Mouse (Mus musculus) cerebellum, adult 9-10 months (tissue): ENCODE data around the gene Aplp2.
"Not testable (repeated sequence)": the region's sequence is repeated elsewhere in the genome, so short reads cannot be mapped to it uniquely, and the experiment has no call there.

ENCODE experiments used
- DNase-seq: peaks from one replicate; pipeline ENCODE4 v3.0.0; 2022

Aplp2 gene

GRCm38 (mm10) chr9:31176379-31177130, 35.1 kb downstream of the Aplp2 start:
- peak; percentile 86 for DNase-seq

DNA sequence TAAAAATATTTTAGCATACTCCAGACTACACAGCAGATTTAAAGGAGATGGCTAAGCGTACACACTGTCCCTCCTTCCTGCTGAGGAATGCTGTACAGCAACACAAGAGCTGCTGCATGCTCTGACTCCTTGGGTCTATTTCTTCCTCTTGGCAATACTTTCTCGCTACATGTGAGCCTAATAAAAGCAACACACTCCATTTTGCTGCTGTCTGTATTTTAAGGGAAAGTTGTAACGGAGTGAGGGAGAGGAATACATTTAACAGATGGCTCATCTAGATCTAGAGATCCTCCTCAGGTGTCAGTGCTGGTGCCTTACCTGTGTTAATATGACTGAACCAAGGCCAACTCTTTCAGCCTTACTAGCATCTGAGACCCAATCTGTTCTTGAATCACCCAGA, 35.6 kb downstream of the Aplp2 start:
- no peak for DNase-seq

DNA sequence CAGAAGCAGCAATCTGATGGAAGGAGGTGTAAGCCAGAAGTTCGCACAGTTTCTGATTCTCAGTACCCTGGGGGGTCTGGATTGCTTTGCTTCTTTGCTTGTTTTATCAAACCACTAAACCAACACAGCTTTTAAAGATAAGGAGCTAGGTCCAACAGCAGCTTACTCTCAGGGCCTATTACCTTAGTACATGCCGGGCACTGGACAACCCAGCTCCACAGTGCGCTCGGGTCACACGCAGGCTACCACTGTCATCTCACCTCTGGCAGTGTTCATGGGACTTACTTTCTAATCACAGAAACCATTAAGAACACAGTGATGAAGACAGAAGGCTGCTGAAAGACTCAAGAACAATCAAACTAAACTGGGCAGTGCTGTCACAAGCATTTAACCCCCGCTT, 36.3 kb downstream of the Aplp2 start:
- DNase-seq = no peak

DNA sequence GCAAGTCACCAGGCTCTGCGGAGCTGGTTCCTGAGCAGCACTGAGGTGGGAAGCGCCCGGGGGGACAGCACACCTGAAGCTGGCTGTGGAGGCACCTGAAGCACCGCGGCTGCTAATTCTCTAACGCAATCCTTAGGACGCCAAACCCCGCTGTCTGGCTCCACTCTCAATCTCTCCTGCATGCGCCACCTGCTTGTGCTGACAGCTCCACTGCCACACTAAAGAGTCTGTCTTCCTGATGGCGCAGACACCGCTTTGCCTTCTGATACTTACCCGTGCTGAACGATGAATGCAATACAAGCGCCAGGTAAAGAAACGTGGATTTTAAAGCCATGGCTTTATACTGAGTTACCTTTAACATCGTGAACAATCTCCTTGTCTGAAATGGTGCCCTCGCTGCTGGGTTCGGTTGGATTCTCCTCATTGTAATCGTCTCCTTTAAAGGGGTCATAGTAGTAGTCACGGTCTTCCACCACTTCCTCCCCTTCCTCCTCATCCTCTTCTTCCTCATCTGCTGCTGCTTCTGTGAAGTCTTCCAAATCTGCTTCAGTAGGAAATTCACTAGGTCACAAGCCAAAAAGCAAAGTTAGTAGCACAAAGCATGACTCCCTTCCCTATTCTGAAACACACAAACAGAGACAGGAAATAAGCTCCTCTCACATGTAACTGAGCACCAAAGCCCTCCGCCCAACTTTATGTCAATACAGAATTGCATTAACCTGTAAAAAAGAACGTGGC, 43.1 kb downstream of the Aplp2 start:
- no peak for DNase-seq

DNA sequence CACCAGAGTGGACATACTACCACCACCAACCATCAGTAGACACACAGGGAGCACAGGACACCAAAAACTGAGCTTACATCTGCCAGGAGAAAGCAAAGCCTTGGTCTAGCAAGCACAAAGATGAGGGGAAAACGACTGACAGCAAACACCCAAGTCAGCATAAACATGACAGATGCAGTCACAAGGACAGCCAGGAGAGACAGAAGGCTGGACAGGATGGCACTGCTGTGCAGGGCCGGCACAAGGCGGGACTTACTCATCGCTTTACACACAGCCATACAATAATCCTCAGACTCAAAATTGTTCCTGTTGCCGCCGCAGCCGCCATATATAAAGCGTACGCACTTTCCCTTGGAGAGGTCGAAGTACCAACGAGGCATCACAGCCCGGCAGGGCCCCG, 44.3 kb downstream of the Aplp2 start:
- peak; percentile 54 for DNase-seq

DNA sequence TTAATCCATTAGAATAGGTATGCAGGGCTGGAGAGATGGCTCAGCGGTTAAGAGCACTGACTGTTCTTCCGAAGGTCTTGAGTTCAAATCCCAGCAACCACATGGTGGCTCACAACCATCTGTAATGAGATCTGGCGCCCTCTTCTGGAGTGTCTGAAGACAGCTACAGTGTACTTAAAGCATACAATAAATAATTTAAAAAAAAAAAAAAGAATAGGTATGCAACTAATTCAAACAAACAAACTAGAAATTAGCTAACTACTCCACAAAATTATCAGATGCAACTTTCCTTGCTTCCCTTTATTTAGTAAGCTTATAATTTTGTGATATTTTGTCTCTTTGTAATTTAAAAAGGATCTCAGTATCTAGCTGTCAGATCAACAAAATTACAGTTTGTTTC, 46.1 kb downstream of the Aplp2 start:
- not testable (repeated sequence) for DNase-seq

GRCm38 (mm10) chr9:31163327-31163726, 48.3 kb downstream of the Aplp2 start:
- no peak for DNase-seq

GRCm38 (mm10) chr9:31162911-31163310, 48.7 kb downstream of the Aplp2 start:
- no peak for DNase-seq

DNA sequence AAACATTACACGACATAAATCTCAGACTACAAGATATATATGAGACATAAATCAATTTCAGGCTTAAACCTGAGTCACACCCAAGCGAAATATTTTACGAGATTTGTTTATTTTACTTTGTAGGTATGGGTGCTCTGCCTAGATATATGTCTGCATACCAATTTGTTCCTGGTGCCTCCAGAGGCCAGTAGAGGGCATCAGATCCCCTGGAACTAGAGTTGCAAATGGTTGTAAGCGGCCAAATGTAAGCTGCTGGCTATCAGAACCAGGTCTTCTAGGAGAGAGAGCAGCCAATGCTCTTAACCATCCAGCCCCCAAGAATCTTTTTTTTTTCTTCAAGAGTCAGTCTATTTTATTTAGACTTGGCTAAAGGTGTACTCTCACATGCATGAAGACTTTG, 51.7 kb downstream of the Aplp2 start:
- DNase-seq = no peak

DNA sequence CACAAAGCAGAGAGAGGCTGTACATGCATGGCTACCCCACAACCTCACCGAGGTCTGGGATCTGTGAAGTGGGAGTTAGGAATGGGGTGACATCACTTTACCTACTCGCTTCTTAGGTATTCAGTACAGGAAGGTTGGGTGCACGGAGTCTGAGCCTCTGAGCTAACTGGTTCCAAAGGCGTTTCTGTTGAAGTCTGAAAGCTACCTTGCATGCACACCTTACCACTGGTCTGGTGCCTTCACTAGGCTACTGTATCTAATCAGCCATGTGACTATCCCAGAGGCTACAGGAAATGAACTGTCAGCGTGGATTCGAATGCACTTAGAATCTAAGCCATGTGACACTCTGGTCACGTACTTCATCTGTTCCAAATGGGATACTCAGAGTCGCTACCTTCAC, 55.0 kb downstream of the Aplp2 start:
- no peak for DNase-seq

- peak; percentile 58 for DNase-seq
Measured at GRCm38 (mm10) chr9:31151050-31151449, 60.6 kb downstream of the Aplp2 start.

GRCm38 (mm10) chr9:31148135-31148534, 63.5 kb downstream of the Aplp2 start:
- DNase-seq = no peak

GRCm38 (mm10) chr9:31145272-31145925, 66.2 kb downstream of the Aplp2 start:
- no peak for DNase-seq

DNA sequence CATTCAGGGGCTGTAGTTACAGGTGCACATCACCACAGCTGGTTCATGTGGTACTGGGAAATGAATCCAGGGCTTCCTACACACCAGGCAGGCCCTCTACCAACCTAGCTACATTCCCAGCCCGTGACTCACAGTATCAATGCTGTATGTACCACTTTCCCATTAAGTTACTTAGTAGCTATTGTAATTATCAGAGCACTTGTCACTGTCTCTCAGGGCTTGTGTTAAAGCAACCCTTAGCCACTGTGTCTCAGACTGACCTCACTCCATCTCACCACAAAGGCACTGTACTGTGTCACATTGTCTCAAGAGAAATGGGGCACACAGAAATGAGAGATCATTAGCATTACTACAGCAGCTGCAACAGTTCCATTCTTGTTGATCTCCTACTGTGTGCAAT, 68.7 kb downstream of the Aplp2 start:
- DNase-seq = no peak

- DNase-seq = no peak
Measured at GRCm38 (mm10) chr9:31133131-31133530, 78.5 kb downstream of the Aplp2 start.

GRCm38 (mm10) chr9:31131205-31131968, 80.2 kb downstream of the Aplp2 start, which contains the start of gene St14:
TSS of gene St14 (minus strand) at chr9:31131853.
- no peak for DNase-seq

DNA sequence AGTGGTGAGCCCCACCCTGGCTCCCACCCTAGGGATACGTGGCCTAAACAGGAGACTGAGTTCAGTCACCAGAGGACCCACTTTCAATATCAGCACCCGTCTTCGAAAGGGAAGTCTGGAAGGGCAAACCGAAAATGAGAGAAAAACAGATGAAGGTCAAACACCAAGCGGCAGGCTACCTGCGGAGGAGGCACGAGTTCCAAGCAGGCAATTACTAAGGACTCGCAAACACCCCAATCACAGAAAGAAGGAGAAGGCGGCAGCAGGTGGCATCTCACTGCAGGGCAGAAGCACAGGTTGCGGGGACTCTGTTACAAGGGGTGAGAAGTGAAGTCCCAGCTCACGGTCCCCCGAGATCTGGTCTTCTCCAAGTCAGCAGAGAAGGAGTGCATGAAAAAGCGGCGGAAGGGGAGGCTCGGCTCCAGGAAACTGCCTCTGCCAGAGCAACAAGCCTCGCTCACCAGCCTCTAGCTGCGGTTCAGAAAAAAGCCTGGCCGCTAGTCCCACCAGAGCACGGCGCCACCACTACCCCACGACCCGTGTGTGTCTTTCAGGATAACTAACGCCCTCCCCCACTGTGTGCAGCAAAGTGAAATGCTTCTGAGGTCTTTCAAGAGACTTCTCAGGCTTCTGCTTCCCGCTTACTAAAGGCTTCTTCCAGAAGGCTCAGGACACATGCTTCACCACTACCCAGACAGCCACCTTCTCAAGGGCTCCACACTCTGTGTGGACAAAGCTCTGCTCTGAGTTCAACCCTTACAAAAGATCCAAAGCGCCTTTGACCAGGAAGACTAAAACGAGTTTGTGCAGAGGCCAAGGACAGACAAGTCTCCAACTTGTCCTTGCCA, 81.0 kb downstream of the Aplp2 start:
- DNase-seq = no peak

DNA sequence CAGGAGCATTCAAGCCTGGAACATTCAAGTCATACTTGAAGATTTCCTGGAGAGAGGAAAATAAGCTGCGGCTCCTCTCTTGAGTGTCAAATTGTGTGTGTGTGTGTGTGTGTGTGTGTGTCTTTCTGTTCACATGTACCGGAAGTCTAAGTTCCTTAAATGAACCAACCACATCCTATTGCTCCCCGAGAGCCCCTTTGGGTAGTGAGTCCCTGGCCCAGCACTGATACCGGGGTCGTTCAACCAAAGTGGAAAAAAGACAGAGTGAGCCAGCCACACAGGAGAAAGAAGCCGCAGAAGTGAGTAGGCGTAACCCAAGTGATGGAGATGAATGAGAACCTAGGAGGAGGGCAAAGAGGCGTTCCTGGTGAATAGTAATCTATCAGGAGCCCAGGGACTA, 81.7 kb downstream of the Aplp2 start:
- DNase-seq = no peak

DNA sequence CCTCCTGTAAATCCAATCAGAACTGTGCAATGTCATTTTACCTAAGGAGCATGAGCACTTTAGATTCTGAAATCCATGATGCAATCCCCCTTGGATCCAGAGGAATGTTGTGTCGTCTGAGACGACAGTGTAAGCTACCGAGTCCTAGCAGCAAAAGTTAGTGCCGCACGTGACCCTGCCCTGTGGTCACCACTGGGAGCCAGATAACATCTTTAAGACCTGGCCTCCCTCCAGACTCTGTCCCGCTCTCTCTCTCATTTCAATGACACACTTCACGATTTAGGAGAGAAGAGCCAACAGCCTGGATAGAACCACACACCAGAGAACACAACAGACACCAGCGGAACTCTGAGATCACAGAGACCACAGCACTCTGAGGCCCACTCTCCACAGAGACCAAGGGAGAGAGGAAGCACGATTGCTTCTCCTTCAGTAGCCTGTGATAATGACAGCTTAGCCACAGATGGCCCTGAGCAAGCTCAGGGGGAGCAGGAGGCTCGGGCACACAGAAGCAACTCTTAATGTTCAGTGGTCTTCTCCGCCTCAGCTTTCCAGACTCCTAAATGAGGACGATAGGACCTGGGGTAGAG, 83.6 kb downstream of the Aplp2 start:
- no peak for DNase-seq

GRCm38 (mm10) chr9:31126079-31126478, 85.5 kb downstream of the Aplp2 start:
- no peak for DNase-seq

- no peak for DNase-seq
Measured at GRCm38 (mm10) chr9:31122464-31123030, 89.1 kb downstream of the Aplp2 start.
